Mouse (Mus musculus) embryonic stem cell, embryonic (primary cell): ENCODE measurements around the gene Lama4.

Experiments
- CTCF ChIA-PET, 4 experiments: fragments of 300-600 bp in 2 of 4; fragments of 350-600 bp in 2 of 4; sonication (Branson Sonifier 250); formaldehyde crosslinking; loops; one replicate each; lab custom pipeline; 2022; ENCODE audit warnings: inconsistent platforms in 2 of 4; lab: Charles Lee
- POLR2A ChIA-PET, 4 experiments: fragments of 300-600 bp in 2 of 4; fragments of 350-600 bp in 2 of 4; sonication (Branson Sonifier 250); formaldehyde crosslinking; loops; one replicate each; lab custom pipeline; 2022; ENCODE audit warnings: antibody characterized with exemption in 4 of 4, inconsistent platforms in 1 of 4; lab: Charles Lee

Gene Lama4

DNA sequence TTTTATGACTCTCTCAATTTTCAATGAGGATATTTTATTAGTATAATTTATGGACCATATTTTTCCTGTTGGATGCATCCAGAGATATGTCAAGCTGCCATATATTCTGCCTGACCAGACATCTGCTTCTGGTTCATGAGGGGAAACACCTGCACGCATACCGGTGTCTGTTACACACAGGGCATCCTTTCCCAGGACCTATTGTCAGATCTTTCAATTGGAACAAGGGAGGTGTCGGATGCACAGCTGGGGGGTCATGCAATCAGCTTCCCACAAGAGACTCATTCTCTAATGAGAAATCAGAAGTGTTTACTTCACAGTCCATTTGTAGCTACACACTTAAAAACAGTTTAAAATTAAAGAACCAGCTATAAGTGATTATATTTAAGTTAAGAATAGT lies 20.7 kb downstream of the Lama4 start:
- ChIA-PET CTCF (no interaction called here), POLR2A (no interaction called here)

DNA sequence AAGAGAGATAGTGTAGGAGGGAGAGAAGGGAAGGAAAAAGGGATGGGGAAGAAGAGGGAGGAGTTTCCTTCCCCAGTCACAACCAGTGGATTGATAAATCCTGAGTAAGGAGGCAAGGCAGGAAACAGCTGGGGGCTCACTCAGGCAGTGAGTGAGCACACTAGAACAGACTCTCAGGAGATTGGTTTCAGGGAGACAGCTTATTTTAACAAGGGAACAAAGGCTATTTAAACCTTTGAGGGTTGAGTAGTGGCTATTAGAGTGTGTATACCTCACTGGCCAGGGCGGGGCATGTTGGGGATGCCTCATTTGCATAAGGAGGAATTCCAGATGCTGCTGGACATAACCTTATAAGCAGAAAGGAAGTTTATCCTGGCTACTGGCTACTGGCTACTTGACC lies 27.5 kb downstream of the Lama4 start:
- CTCF ChIA-PET, result interaction anchor here in 2 of 4 experiments (0.6 to 1.1 kb wide), 2 partner anchors 10 to 112 kb away, joined by 3 to 4 read pairs; no protein-coding TSS in a partner anchor
- POLR2A ChIA-PET, result no interaction called here

DNA sequence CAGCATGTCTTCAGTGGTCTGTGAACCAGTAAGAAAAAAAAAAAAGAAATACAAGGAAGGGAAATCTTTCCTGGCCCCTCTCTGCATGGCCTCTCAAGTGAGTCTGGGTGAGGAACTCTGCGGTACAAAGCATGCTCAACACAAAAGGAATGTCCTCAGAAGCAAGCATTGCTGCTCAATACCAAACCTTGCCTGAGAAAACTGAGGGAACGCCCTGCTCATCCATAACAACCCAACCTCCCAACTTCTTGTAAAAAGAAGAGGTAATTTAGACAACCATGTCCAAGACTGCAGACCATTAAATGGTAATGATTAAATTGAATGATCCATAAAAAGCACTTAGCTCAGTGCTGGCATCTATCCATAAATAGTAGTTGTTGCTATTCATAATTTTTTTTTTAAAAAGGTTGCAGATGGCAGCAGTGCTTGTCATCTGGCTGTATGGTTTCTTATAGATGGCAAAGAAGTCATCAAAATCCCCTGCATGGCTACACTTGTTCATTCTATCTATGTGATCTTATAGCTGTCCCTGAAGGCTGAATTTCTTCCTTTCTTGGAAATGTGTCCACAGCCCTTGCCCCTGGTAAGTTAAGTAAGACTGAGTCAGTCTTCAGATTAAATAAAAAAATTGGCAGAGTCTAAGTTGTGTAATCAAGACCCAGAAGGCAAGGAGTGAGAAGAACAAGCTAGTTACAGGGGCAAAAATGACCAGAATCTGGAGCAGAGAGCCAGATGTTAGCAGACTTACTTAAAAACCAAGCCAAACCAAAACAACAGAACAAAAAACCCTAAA lies 28.5 kb downstream of the Lama4 start:
- CTCF ChIA-PET, result interaction anchor here in 3 of 4 experiments (0.6 to 1.6 kb wide), 3 partner anchors 9 to 1997 kb away, joined by 3 to 5 read pairs (median 4); no protein-coding TSS in a partner anchor
- POLR2A ChIA-PET, result interaction anchor here in 2 of 4 experiments (0.5 to 1.5 kb wide), 4 partner anchors 14 to 344 kb away, joined by 3 to 6 read pairs (median 4); no protein-coding TSS in a partner anchor

DNA sequence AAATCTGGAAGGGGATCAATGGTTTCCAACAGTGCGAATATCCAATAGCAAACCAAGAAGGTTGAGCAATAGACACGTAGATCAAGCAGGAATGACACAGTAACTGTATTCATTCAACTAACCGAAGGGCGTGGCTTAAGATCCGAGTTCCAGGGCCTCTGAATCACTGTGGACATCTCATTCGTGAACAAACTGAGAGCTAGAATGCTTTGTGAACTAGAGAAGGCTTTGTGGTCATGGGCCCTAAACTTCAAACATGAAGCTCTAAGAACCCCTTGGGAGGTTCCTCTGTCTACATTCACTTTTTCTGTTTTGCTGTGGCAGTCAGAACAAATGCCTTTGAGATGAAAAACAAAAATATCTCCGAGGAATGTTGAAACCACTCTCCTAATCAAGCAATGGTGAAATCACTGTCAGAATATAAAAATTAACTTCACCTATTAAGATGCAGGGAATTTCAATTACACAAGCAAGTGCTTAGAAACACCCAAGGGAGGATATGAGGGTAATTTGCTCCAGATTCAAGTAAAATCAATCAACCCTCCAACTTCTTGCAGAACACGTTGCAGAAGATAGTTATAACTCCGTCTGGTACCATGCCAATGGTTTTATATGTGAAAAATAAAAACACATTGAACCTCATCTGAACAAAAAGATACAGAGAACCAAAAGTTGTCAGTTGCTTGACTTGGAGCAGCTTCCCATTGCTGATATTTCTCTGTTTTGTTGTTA lies 29.6 kb downstream of the Lama4 start:
- ChIA-PET POLR2A (interaction anchor here in 1 of 4 experiments (1.5 kb wide), 1 partner anchor 15 kb away, joined by 6 read pairs; no protein-coding TSS in a partner anchor), CTCF (interaction anchor here in 1 of 4 experiments (1.6 kb wide), 1 partner anchor 70 kb away, joined by 5 read pairs; no protein-coding TSS in a partner anchor)

DNA sequence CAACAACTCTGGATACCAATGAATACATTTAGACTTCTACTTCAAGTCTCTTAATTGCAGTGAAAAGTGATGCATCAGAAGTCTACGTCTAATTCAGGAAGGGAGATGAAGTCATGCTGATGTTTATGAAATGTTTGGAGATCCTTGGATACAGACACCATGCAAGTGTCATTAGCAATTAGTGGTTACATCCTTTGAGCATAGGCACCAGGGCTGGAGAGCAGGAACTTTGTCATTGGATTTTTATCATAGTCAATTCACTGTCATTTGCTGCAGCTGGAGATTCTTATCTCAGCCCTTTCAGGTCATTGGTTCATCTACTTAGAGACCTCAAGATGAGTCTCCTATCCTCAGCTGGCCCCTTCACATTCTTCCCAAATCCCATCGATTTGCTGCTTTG lies 30.6 kb downstream of the Lama4 start:
- POLR2A ChIA-PET, result no interaction called here
- CTCF ChIA-PET, result interaction anchor here in 1 of 4 experiments (1.6 kb wide), 1 partner anchor 69 kb away, joined by 5 read pairs; no protein-coding TSS in a partner anchor

DNA sequence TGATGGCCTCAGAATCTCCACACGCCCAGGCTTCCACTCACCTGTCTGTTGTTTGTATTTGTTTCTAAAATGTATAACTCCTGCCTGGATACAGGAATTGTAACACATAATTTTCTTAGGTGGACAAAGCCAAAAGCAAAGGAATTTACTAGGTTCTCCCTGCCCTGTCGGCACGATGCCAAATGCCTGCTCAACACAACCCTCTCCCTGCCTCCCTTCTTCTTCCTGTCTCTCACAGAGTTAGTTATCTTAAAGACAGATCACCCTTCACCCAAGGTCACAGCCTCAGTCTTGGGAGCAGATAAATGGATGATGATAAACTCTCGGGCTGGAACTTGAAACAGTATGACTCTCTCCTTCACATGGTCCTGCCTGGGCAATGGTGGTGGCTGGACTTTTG lies 35.6 kb downstream of the Lama4 start:
- ChIA-PET POLR2A (no interaction called here), CTCF (interaction anchor here in 1 of 4 experiments (0.5 kb wide), 1 partner anchor 925 kb away, joined by 3 read pairs; no protein-coding TSS in a partner anchor)

DNA sequence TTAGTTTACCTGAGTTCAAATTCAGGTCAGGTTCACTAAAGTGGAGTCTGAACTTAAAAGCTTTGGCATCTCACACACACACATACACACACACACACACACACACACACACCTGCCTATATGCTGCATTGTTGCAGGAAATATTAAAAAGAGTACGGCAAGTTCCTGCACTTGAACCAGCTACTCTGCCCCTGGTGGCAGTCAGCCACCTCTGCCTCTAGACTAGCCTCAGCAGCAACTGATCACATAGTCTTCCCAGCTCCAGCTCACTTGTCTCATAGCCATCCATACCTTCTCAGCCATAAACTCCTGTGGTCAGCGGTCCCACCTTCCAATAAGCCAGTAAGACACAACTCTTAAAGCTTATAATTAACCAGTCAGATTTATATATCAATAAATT lies 37.2 kb downstream of the Lama4 start:
- CTCF ChIA-PET, result interaction anchor here in 2 of 4 experiments (0.7 to 1.3 kb wide), 3 partner anchors 10 to 19 kb away, joined by 3 to 4 read pairs (median 3); no protein-coding TSS in a partner anchor
- POLR2A ChIA-PET, result interaction anchor here in 1 of 4 experiments (0.6 kb wide), 1 partner anchor 30 kb away, joined by 23 read pairs; no protein-coding TSS in a partner anchor

DNA sequence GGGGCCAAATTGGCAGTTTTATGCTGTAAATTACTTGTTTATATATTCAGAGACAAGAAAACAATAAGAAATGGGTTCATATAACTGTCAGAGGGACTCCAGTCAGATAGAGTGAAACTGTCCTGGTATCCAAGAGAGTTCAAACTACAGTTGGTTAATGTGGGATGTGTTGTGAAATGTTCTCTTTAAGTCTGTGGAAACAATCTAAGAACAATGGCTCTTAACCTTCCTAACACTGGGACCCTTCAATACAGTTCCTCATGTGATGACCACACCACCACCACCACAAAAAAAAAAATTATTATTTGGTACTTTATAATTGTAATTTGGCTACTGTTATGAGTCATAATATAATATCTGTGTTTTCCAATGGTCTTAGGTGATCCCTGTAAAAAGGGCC lies 38.2 kb downstream of the Lama4 start:
- ChIA-PET POLR2A (no interaction called here), CTCF (no interaction called here)

DNA sequence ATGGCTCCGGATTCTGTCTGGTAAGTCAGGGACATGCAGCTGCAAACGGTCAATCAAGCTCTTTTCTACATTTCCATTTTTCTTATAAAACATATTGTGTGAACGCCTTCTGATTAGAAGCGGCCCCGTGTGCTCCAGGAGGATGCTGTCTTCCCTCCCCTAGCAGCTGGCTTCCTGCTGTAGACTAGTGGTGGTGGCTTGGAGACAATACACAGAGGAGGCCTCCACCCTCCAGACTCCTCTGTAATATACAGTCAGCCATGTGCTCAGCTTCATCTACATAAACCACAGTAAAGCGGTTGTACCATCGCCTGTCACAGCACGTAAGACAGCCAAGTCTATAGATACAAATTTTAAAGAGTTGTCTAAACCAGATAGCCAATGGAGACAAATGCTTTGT lies 40.2 kb downstream of the Lama4 start:
- POLR2A ChIA-PET, result no interaction called here
- CTCF ChIA-PET, result no interaction called here

DNA sequence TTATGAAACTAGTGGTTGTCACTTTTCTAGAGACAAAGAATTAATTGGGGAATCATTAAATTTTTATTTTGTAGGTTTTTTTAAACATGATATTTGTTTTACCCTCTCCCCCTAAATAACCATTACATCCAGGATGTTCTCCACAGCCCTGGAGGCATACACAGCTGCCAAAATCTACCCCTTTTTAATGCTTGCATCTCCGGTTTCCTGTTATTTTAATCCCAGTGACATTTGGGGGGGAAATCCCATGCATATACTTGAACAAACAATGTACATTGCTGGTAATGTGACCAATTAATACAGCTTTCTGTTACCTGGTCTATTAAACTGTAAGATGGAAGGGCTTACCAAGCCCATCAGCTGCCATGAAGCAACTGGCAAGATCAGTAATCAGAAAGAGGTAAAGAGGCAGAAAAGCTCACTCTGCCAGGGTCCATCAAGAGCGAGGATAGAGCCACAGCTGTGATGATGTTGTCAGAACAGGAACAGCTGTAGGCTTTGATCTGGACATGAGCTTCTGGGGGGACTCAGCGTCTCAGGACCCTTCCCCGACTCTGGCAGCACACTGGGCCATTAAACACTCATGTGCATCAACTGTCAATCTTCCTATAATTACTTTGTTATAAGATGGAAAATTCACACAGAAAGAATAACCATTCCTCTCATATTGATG lies 41.3 kb downstream of the Lama4 start:
- CTCF ChIA-PET, result no interaction called here
- POLR2A ChIA-PET, result no interaction called here

DNA sequence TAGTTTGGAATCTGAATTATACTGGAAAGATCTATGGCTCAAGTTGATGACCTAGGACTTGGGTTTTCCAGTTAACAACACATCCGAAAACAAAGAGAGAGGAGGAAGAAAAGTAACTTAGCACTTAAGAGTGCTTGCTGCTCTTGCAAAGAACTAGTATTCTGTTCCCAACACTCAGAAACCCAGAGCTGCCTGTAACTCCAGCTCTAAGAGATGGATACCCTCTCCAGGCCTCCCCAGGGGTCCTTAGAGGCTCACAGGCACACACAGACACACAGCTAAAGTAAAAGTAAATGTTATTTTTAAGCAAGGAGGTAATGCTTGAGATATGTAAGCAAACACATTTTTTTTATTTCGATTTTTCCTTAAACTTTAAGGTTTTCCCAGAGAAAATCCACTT lies 49.5 kb downstream of the Lama4 start:
- POLR2A ChIA-PET, result no interaction called here
- CTCF ChIA-PET, result no interaction called here

DNA sequence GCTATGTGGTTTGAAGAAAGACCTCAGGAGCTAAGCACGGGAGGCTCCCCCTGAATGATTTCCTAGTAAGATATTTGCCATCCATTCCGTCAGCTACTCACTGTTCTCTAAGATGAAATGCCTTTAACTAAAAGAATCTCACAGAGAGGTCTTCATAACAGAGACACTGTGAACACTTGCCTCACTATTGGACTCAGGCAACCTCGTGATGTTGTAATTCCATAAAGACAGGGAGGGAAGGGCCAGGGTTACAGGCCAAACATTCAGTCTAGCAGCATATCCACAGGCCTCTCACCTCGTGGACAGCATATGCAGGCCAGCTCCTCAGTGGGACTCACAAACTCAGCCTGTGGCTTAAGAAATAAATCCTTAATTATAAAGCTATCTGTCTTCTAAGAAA lies 52.7 kb downstream of the Lama4 start:
- ChIA-PET CTCF (interaction anchor here in 1 of 4 experiments (0.6 kb wide), 1 partner anchor 15 kb away, joined by 3 read pairs; no protein-coding TSS in a partner anchor), POLR2A (no interaction called here)

DNA sequence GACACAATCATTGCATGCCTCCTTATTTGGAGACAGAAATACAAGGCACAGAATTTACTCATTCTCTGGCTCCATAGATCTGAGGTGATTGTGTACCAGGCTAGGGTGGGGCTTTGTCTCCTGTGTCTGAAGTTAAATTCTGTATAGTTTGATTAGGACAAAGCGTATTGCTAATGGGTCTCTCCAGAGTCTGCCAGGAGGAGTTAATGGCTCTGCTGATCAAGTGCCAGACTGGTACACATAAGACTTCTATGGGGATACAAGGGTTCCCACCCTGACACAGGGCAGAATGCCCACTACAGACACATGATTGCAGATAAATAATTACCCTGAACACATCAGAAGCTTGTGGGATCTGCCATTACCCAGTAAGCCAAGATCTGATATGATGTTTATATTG lies 53.3 kb downstream of the Lama4 start:
- CTCF ChIA-PET, result no interaction called here
- POLR2A ChIA-PET, result no interaction called here

DNA sequence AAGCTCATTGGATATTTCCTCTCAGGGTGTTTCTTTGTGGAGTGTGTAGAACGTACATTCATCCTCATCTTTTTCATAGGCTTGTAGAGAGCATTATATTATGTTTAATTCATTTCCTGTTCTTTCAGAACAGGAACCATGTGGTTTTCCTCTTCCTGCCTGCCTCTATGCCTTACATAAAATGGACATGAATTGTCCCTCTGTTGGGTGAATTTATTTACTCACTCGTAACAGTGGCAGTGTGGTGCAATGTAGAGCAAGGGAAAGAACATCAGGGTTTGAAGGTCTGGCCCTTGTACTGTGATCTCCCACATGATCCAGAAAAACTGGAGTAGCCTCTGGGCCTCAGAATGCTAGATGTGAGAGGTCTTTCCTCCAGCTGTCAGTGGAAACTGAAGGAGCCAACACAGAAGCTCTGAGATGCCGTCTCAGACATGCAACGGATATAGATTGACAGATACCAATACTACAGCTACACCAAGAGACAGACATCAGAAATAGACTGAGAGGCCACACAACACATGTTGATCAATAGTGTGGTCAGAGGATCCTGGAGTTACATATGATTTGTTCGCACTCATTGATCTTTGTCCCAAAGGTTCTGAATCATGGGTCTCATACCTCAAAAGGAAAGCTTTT lies 58.4 kb downstream of the Lama4 start:
- ChIA-PET CTCF (interaction anchor here in 2 of 4 experiments (0.6 kb wide), 2 partner anchors 38 to 201 kb away, joined by 3 read pairs; no protein-coding TSS in a partner anchor), POLR2A (no interaction called here)

DNA sequence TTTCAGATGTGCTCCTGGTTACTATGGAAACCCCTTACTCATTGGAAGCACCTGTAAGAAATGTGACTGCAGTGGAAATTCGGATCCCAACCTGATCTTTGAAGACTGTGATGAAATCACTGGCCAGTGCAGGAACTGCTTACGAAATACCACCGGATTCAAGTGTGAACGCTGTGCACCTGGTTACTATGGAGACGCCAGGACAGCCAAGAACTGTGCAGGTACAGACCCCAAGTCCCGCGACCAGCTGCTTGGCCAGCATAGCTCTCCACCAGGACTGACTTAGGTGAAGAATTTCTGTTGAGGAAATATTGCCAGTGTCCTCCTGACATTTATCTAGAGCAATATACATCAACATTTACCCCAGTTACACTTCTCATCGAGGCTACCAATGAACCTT lies 61.2 kb downstream of the Lama4 start:
- ChIA-PET CTCF (interaction anchor here in 1 of 4 experiments (1.3 kb wide), 1 partner anchor 40 kb away, joined by 3 read pairs; no protein-coding TSS in a partner anchor), POLR2A (interaction anchor here in 1 of 4 experiments (0.5 kb wide), 1 partner anchor 8 kb away, joined by 4 read pairs; no protein-coding TSS in a partner anchor)

DNA sequence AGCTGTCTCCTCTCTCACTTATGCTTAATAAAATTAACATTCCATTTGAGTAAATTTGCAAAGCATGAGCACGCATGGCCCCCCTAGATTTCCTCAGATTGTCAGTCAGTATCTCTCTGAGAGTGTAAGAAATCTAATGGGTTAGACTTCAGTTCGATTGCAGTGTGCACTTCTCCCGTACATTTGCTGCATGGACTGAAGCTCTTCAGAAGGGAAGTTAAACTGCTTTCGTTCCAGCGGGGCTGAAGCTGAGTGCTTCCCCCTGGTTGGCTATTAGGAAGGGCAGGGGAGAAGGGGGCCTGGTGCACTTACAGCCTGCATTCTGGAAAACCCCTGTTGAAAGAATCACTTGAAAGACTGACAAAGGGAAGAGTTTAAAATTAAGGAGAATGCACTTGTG lies 61.7 kb downstream of the Lama4 start:
- ChIA-PET CTCF (interaction anchor here in 1 of 4 experiments (1.3 kb wide), 1 partner anchor 40 kb away, joined by 3 read pairs; no protein-coding TSS in a partner anchor), POLR2A (interaction anchor here in 1 of 4 experiments (0.5 kb wide), 1 partner anchor 7 kb away, joined by 4 read pairs; no protein-coding TSS in a partner anchor)

DNA sequence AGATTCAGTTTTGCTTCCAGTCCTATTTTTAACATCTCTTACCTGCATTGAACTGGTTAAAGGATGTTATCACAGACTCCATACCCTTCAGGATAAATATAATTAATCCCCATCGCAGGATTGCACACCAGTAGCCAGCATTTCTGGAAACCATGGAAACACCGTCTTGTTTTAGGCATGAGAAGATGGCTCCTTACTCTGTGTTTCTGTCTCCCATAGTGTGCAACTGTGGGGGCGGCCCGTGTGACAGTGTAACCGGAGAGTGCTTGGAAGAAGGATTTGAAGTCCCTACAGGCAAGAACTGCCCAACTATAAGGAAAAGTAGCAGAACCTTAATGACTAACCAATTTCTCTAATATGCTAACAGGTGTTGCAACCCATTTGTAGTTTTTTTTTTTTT lies 63.1 kb downstream of the Lama4 start:
- ChIA-PET POLR2A (no interaction called here), CTCF (no interaction called here)
